Mouse (Mus musculus): ENCODE measurements around the gene Zfp790. TPM values are rescaled to one million over a fixed set of nuclear protein-coding genes. Genes with fewer than 3 reads are reported as not detected.
A peak's percentile ranks its signal among the peaks of the same experiment; 100 is the strongest.
"Not testable (repeated sequence)": the region's sequence is repeated elsewhere in the genome, so short reads cannot be mapped to it uniquely, and the experiment has no call there.

The Zfp790 gene
- polyA plus RNA-seq, 1 experiment from 2014 or later = 19.0 TPM

- peak; percentile 98 for ATAC-seq (replicated peaks; ENCODE audit: low FRiP score)
- peak within 1 kb of the TSS; percentile 60 for H3K9ac ChIP-seq (ENCODE audit: low read length)
- peak within 1 kb of the TSS; percentile 86 for H3K4me2 ChIP-seq (ENCODE audit: low read depth, low read length, severe bottlenecking)
- H3K27ac ChIP-seq (ENCODE audit: low read depth, low read length) = no peak within 1 kb of the TSS
- no peaks in the 10 kb centered on the region for H3K27me3 ChIP-seq (ENCODE audit: control insufficient read depth, insufficient read depth, low read length)
- H3K4me1 ChIP-seq (replicated peaks; ENCODE audit: control insufficient read depth, insufficient read depth, low read length) = peaks cover 6% of the 10 kb centered on the region; the same call in 1 of the 2 replicates
- no peaks in the 10 kb centered on the region; the same call in 1 of the 2 replicates for H3K36me3 ChIP-seq (ENCODE audit: control insufficient read depth, insufficient read depth, low read length)
- peak within 1 kb of the TSS; percentile 44 for H3K4me3 ChIP-seq (ENCODE audit: low read depth, low read length)
- 6% methylated on average over 32 of the region's 32 CpGs for WGBS
- H3K9me3 ChIP-seq (ENCODE audit: control insufficient read depth, low read length) = no peaks in the 10 kb centered on the region
- peak; percentile 91 for DNase-seq (ENCODE audit: low spot score)
Measured at GRCm38 (mm10) chr7:29859532-29860517, 43.9 kb downstream of the Zfp790 start, which contains the start of gene Zfp420. Zfp420 (plus strand) TSS chr7:29859979.

DNA sequence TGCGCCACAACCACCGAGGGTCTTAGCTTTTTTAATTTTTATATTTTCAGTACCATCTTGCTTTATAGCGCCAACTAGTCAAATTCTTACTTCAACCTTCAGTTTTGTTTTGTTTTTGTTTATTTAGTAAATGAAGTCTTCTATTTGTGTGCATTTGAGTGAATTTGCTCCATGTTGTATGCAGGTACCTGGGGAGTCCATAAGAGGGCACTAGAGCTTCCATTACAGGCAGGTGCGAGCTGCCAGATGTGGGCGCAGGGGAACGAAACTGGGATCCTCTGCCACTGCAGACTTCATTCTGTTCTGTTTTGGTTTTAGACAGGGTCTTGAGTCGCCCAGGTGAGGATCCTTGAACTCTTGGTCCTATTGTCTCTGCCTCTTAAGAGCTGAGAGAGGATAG is 45.7 kb downstream of the Zfp790 start:
- Histone ChIP-seq H3K27me3 (ENCODE audit: control insufficient read depth, insufficient read depth, low read length) (no peaks in the 10 kb centered on the region), H3K9me3 (ENCODE audit: control insufficient read depth, low read length) (no peaks in the 10 kb centered on the region), H3K4me3 (ENCODE audit: low read depth, low read length) (no peak overlapping the region), H3K9ac (ENCODE audit: low read length) (no peak overlapping the region), H3K4me2 (ENCODE audit: low read depth, low read length, severe bottlenecking) (no peak overlapping the region), H3K4me1 (replicated peaks; ENCODE audit: control insufficient read depth, insufficient read depth, low read length) (peaks cover 6% of the 10 kb centered on the region; the same call in 1 of the 2 replicates), H3K36me3 (ENCODE audit: control insufficient read depth, insufficient read depth, low read length) (no peaks in the 10 kb centered on the region; the same call in 1 of the 2 replicates), H3K27ac (ENCODE audit: low read depth, low read length) (no peak overlapping the region)
- ATAC-seq (replicated peaks; ENCODE audit: low FRiP score) = no peak
- 89% methylated on average over 7 of the region's 7 CpGs for WGBS
- no peak for DNase-seq (ENCODE audit: low spot score)

DNA sequence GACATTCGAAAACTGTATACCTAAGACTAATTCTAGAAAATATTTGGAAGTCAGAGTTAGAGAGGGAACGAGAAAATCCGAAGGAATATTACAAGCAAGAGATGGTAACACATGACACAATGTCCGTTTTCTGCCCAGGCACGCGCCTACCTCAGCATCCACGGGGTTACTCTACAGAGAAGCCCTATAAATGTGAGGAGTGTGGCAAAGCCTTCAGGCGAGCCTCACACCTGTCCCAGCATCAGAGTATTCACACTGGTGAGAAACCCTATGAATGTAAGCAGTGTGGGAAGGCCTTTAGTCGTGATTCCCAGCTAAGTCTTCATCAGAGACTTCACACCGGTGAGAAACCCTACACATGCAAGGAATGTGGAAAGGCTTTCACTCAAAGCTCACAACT is 58.3 kb downstream of the Zfp790 start:
- WGBS = 93% methylated on average over 10 of the region's 10 CpGs
- Histone ChIP-seq H3K4me3 (ENCODE audit: low read depth, low read length) (no peak overlapping the region), H3K4me2 (ENCODE audit: low read depth, low read length, severe bottlenecking) (no peak overlapping the region), H3K36me3 (ENCODE audit: control insufficient read depth, insufficient read depth, low read length) (peaks cover 14% of the 10 kb centered on the region), H3K4me1 (replicated peaks; ENCODE audit: control insufficient read depth, insufficient read depth, low read length) (no peaks in the 10 kb centered on the region), H3K9ac (ENCODE audit: low read length) (no peak overlapping the region), H3K27ac (ENCODE audit: low read depth, low read length) (no peak overlapping the region), H3K27me3 (ENCODE audit: control insufficient read depth, insufficient read depth, low read length) (no peaks in the 10 kb centered on the region), H3K9me3 (ENCODE audit: control insufficient read depth, low read length) (peaks cover 18% of the 10 kb centered on the region)
- ATAC-seq (replicated peaks; ENCODE audit: low FRiP score) (no peak), DNase-seq (ENCODE audit: low spot score) (no peak)

GRCm38 (mm10) chr7:29877561-29877960 is 61.6 kb downstream of the Zfp790 start:
- Histone ChIP-seq H3K9me3 (ENCODE audit: control insufficient read depth, low read length) (peaks cover 18% of the 10 kb centered on the region), H3K36me3 (ENCODE audit: control insufficient read depth, insufficient read depth, low read length) (peaks cover 14% of the 10 kb centered on the region)
- DNase-seq (ENCODE audit: low spot score); H3K4me2 ChIP-seq (ENCODE audit: low read depth, low read length, severe bottlenecking); H3K9ac ChIP-seq (ENCODE audit: low read length); ATAC-seq (replicated peaks; ENCODE audit: low FRiP score); H3K27me3 ChIP-seq (ENCODE audit: control insufficient read depth, insufficient read depth, low read length); H3K4me3 ChIP-seq (ENCODE audit: low read depth, low read length); H3K27ac ChIP-seq (ENCODE audit: low read depth, low read length); H3K4me1 ChIP-seq (replicated peaks; ENCODE audit: control insufficient read depth, insufficient read depth, low read length): not testable (repeated sequence)
- 95% methylated on average over 9 of the region's 9 CpGs for WGBS

GRCm38 (mm10) chr7:29880056-29880455 is 64.1 kb downstream of the Zfp790 start:
- Histone ChIP-seq H3K9me3 (ENCODE audit: control insufficient read depth, low read length) (peaks cover 8% of the 10 kb centered on the region), H3K4me1 (replicated peaks; ENCODE audit: control insufficient read depth, insufficient read depth, low read length) (no peaks in the 10 kb centered on the region), H3K36me3 (ENCODE audit: control insufficient read depth, insufficient read depth, low read length) (peaks cover 7% of the 10 kb centered on the region), H3K27me3 (ENCODE audit: control insufficient read depth, insufficient read depth, low read length) (no peaks in the 10 kb centered on the region), H3K4me2 (ENCODE audit: low read depth, low read length, severe bottlenecking) (no peak overlapping the region), H3K4me3 (ENCODE audit: low read depth, low read length) (no peak overlapping the region), H3K9ac (ENCODE audit: low read length) (no peak overlapping the region), H3K27ac (ENCODE audit: low read depth, low read length) (no peak overlapping the region)
- WGBS = 71% methylated on average over 7 of the region's 7 CpGs
- no peak for DNase-seq (ENCODE audit: low spot score)
- no peak for ATAC-seq (replicated peaks; ENCODE audit: low FRiP score)

MicroRNAs encoded within 50 kb of the gene (microRNA counts, 519-probe panel; counts per million panel counts)
- microRNA mmu-miR-1964 = 31.2 counts per million

Small RNAs within 50 kb of the gene (microRNA-seq; reads per million reads assigned to microRNA genes)
- 5.9 reads per million for gene Mir1964 (ENCODE audit: insufficient number of aligned reads)

Other genes with a start within 250 kb of the Zfp790 start
- gene Catsperg2, start 89.1 kb upstream of the Zfp790 start, polyA plus RNA-seq (2014; fragmentation: Nextera tagmentation; extraction: Ambion mirVana) = 0.11 TPM in 1 of 2 replicates, not detected in the other
- gene Zfp84, start 47.6 kb upstream of the Zfp790 start, polyA plus RNA-seq (2014; fragmentation: Nextera tagmentation; extraction: Ambion mirVana) = 15.5 and 17.3 TPM in 2 replicates
- gene Zfp30, start 32.1 kb upstream of the Zfp790 start, polyA plus RNA-seq (2014; fragmentation: Nextera tagmentation; extraction: Ambion mirVana) = 10.2 and 11.0 TPM in 2 replicates
- gene Zfp940, start 37.6 kb downstream of the Zfp790 start, polyA plus RNA-seq (2014; fragmentation: Nextera tagmentation; extraction: Ambion mirVana) = 10.7 and 11.3 TPM in 2 replicates
- 10.4 and 13.4 TPM in 2 replicates for gene Zfp420, start 43.9 kb downstream of the Zfp790 start, polyA plus RNA-seq (2014; fragmentation: Nextera tagmentation; extraction: Ambion mirVana)
- 12.4 and 13.7 TPM in 2 replicates for gene Zfp27, start 90.5 kb downstream of the Zfp790 start, polyA plus RNA-seq (2014; fragmentation: Nextera tagmentation; extraction: Ambion mirVana)
- 7.5 and 7.9 TPM in 2 replicates for gene Zfp383, start 92.1 kb downstream of the Zfp790 start, polyA plus RNA-seq (2014; fragmentation: Nextera tagmentation; extraction: Ambion mirVana)
- 13.1 and 13.2 TPM in 2 replicates for gene Zfp74, start 138.0 kb downstream of the Zfp790 start, polyA plus RNA-seq (2014; fragmentation: Nextera tagmentation; extraction: Ambion mirVana)
- gene Zfp568, start 167.8 kb downstream of the Zfp790 start, polyA plus RNA-seq (2014; fragmentation: Nextera tagmentation; extraction: Ambion mirVana) = 13.6 and 15.3 TPM in 2 replicates
- 5.6 and 6.2 TPM in 2 replicates for gene Zfp14, start 235.3 kb downstream of the Zfp790 start, polyA plus RNA-seq (2014; fragmentation: Nextera tagmentation; extraction: Ambion mirVana)